Mouse (Mus musculus): Measurements from ENCODE around the gene Sumo3. TPM values are rescaled to one million over a fixed set of nuclear protein-coding genes. Genes with fewer than 3 reads are reported as not detected.

Sumo3 gene
- polyA plus RNA-seq, 1 experiment from 2014 or later: 348 TPM

DNA sequence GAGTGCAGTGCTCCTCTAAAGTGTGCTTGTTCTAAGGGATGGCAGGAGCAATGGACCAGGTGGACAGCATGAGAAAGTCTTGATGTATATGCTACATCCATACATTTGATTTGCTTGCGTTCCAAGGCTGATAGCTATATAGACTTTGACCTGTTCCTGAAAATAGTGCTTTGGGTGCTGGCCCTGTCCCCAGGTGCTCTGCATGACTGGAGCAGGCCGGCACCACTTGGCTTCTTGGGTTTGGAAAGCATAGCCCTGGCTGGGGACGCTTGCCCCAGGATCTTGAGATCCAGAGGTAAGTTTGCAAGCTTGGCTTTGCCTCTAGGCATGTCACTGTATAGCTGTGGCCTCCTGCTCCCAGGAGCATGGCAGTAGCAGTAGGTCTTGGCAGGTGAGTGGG is 19.3 kb upstream of the Sumo3 start:
- WGBS: 76% methylated on average over 3 of the region's 3 CpGs
- H3K4me3 ChIP-seq (ENCODE audit: low read length): no peak overlapping the region
- H3K9me3 ChIP-seq (ENCODE audit: control insufficient read depth, low read length): no peaks in the 10 kb centered on the region
- no peak overlapping the region for H3K4me2 ChIP-seq (ENCODE audit: low read depth, low read length)
- peaks cover 22% of the 10 kb centered on the region for H3K4me1 ChIP-seq (replicated peaks; ENCODE audit: control insufficient read depth, insufficient read depth, low read length)
- peaks cover 5% of the 10 kb centered on the region; the same call in 1 of the 2 replicates for H3K36me3 ChIP-seq (ENCODE audit: control insufficient read depth, insufficient read depth, low read length)
- no peaks in the 10 kb centered on the region for H3K27me3 ChIP-seq (ENCODE audit: control insufficient read depth, insufficient read depth, low read depth, low read length)
- no peak overlapping the region for H3K9ac ChIP-seq (ENCODE audit: low read length)
- ATAC-seq (ENCODE audit: low read depth): no peak
- no peak overlapping the region for H3K27ac ChIP-seq (ENCODE audit: low read length)

DNA sequence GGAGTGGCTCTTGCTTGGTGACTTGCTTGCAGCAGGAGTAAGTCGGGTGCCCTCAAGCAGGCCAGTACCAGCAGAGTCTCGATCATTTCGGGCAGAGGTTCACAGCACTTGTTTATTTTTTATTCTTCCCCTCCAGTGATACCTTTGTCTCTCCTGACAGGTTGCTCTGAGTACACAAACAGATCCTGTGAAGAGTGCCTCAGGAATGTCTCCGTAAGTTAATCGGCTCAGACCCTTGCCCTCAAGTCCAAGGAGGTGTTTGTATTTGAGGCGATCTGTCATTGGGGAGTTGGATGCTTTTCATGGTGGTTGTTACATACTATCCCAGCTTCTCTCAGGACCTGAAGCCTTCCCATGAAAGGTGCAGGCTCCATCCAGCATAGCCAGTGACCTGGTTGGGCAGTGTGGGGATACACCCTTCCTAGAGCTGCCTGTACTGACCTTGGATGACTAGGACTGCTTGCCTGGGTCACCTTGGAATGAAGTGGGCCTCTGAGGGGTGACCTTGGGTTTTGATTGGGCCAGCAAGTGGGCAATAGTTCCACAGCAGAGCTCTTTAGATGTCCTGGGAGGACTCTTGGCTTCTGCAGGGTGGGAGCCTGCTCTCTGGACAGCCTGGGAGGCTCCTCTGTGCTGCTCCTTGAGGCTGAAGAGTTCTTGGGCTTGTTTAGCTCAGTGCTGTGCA is 18.7 kb upstream of the Sumo3 start:
- Histone ChIP-seq H3K4me3 (ENCODE audit: low read length) (no peak overlapping the region), H3K4me1 (replicated peaks; ENCODE audit: control insufficient read depth, insufficient read depth, low read length) (peaks cover 21% of the 10 kb centered on the region), H3K9ac (ENCODE audit: low read length) (no peak overlapping the region), H3K9me3 (ENCODE audit: control insufficient read depth, low read length) (no peaks in the 10 kb centered on the region), H3K27ac (ENCODE audit: low read length) (no peak overlapping the region), H3K36me3 (ENCODE audit: control insufficient read depth, insufficient read depth, low read length) (peaks cover 5% of the 10 kb centered on the region; the same call in 1 of the 2 replicates), H3K27me3 (ENCODE audit: control insufficient read depth, insufficient read depth, low read depth, low read length) (no peaks in the 10 kb centered on the region), H3K4me2 (ENCODE audit: low read depth, low read length) (no peak overlapping the region)
- WGBS: 45% methylated on average over 6 of the region's 6 CpGs
- ATAC-seq (ENCODE audit: low read depth): no peak

DNA sequence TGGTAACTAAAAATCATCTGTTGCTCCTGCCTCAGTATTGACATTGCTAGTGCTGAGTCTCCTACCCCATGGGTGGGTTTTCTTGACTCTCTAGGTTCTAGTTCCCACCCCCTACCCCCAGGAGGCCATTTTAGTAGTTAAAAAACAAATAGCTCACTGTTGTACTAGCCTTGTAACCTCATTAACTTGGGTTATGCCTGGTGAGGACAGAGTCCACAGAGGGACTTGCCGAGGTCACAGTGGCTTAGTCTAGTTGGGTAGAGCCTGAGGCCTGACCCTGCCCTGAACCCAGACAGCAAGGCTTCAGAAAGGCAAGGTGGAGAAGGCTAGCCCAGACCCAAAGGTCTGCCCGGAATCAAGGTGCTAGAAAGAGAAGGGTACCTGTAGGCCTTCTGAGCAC is 17.9 kb upstream of the Sumo3 start:
- Histone ChIP-seq H3K36me3 (ENCODE audit: control insufficient read depth, insufficient read depth, low read length) (peaks cover 5% of the 10 kb centered on the region), H3K9me3 (ENCODE audit: control insufficient read depth, low read length) (no peaks in the 10 kb centered on the region), H3K9ac (ENCODE audit: low read length) (no peak overlapping the region), H3K27ac (ENCODE audit: low read length) (no peak overlapping the region), H3K4me3 (ENCODE audit: low read length) (no peak overlapping the region), H3K4me1 (replicated peaks; ENCODE audit: control insufficient read depth, insufficient read depth, low read length) (peaks cover 13% of the 10 kb centered on the region), H3K4me2 (ENCODE audit: low read depth, low read length) (no peak overlapping the region), H3K27me3 (ENCODE audit: control insufficient read depth, insufficient read depth, low read depth, low read length) (no peaks in the 10 kb centered on the region)
- no peak for ATAC-seq (ENCODE audit: low read depth)
- 84% methylated on average over 2 of the region's 2 CpGs for WGBS

DNA sequence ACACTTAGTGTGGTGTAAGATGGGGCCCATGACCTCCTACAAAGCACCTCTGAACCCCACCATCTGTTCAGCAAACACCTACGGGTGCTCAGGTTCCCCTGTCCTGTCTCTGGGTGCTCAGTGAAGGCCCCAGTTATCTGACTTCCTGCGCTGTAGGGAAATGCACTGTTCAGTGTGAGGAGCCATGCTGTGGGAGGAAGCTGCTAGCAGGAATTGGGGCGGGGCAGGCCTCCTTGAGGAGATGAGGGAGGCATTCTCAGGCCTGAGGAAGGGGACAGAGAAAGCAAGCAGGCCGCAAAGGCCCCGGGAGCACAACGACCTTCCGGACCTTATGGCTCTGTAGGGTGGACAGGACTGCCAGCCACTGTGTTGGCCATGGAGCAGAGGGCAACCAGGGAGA is 16.8 kb upstream of the Sumo3 start:
- H3K4me2 ChIP-seq (ENCODE audit: low read depth, low read length): no peak overlapping the region
- no peaks in the 10 kb centered on the region for H3K27me3 ChIP-seq (ENCODE audit: control insufficient read depth, insufficient read depth, low read depth, low read length)
- no peaks in the 10 kb centered on the region for H3K9me3 ChIP-seq (ENCODE audit: control insufficient read depth, low read length)
- no peak for ATAC-seq (ENCODE audit: low read depth)
- H3K4me3 ChIP-seq (ENCODE audit: low read length): no peak overlapping the region
- peaks cover 3% of the 10 kb centered on the region for H3K4me1 ChIP-seq (replicated peaks; ENCODE audit: control insufficient read depth, insufficient read depth, low read length)
- H3K36me3 ChIP-seq (ENCODE audit: control insufficient read depth, insufficient read depth, low read length): peaks cover 15% of the 10 kb centered on the region
- 69% methylated on average over 7 of the region's 7 CpGs for WGBS
- peak overlapping the region; percentile 18; the same call in 1 of the 2 replicates for H3K27ac ChIP-seq (ENCODE audit: low read length)
- H3K9ac ChIP-seq (ENCODE audit: low read length): no peak overlapping the region

DNA sequence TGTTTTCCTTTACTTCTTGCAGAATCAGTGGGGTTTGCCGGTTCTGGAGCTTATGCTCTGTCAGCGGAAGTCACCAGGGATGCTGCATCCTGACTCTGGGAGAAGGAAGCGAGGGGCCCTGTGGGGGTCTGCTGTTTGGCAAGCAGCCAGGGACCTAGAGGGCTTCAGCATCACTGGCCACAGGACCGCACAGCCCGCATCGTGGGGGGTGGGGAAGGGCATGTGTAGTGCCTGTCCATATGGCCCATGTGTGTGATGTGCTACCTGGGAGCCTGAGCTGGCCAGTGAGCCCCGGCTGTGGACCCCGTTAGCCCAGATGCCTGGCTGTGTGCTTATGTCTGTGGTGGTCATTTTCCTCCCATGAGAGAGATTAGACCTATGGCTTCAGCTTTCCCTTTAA is 16.1 kb upstream of the Sumo3 start:
- H3K4me3 ChIP-seq (ENCODE audit: low read length): no peak overlapping the region
- peaks cover 20% of the 10 kb centered on the region for H3K36me3 ChIP-seq (ENCODE audit: control insufficient read depth, insufficient read depth, low read length)
- no peak for ATAC-seq (ENCODE audit: low read depth)
- H3K27me3 ChIP-seq (ENCODE audit: control insufficient read depth, insufficient read depth, low read depth, low read length): no peaks in the 10 kb centered on the region
- H3K9me3 ChIP-seq (ENCODE audit: control insufficient read depth, low read length): no peaks in the 10 kb centered on the region
- 74% methylated on average over 8 of the region's 8 CpGs for WGBS
- H3K9ac ChIP-seq (ENCODE audit: low read length): no peak overlapping the region
- H3K4me2 ChIP-seq (ENCODE audit: low read depth, low read length): no peak overlapping the region
- H3K27ac ChIP-seq (ENCODE audit: low read length): no peak overlapping the region
- H3K4me1 ChIP-seq (replicated peaks; ENCODE audit: control insufficient read depth, insufficient read depth, low read length): peaks cover 3% of the 10 kb centered on the region; the same call in 1 of the 2 replicates

DNA sequence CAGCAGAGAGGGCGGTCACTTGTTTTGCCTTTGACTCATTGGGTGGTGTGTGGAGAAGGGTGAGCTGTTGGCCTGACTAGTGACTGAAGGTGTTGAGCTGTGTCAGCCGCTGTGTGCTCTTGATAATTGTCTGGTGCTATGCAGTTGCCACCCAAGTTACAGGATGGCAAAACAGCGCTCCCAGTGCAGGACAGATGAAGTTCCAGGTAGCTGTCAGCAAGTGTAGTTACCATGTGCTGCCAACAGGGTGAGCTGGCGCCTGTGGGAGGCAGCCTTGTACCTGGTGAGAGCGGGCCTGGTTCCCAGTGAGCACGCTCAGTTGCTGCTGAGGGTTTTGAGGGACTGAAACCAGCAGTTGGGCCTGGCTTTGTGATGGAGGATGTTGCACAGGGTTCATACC is 15.1 kb upstream of the Sumo3 start:
- Histone ChIP-seq H3K36me3 (ENCODE audit: control insufficient read depth, insufficient read depth, low read length) (peaks cover 26% of the 10 kb centered on the region), H3K4me2 (ENCODE audit: low read depth, low read length) (no peak overlapping the region), H3K9ac (ENCODE audit: low read length) (no peak overlapping the region), H3K9me3 (ENCODE audit: control insufficient read depth, low read length) (no peaks in the 10 kb centered on the region), H3K27me3 (ENCODE audit: control insufficient read depth, insufficient read depth, low read depth, low read length) (no peaks in the 10 kb centered on the region), H3K27ac (ENCODE audit: low read length) (no peak overlapping the region), H3K4me3 (ENCODE audit: low read length) (no peak overlapping the region), H3K4me1 (replicated peaks; ENCODE audit: control insufficient read depth, insufficient read depth, low read length) (peaks cover 3% of the 10 kb centered on the region; the same call in 1 of the 2 replicates)
- peak; percentile 61 for ATAC-seq (ENCODE audit: low read depth)
- WGBS: 41% methylated on average over 6 of the region's 6 CpGs

DNA sequence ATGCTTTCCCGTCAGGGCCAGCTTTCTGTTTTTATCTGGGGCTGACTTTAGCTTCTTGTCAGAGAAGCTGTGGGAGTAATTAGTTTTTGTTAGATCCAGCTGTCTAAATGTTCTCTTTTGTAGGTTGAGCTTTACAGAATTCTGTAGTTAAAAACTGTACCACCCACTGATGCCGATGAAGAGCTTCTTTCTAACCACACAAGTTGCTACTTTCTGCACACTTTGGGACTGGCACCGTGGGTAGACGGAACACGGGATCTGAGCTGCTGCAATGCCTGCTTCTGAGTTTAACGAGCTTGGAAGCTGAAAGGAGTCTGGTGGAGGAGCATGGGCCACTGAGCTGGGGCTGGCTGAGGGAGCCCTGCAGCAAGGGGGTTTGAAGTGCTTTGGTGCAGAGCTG is 14.4 kb upstream of the Sumo3 start:
- no peaks in the 10 kb centered on the region for H3K27me3 ChIP-seq (ENCODE audit: control insufficient read depth, insufficient read depth, low read depth, low read length)
- WGBS: 78% methylated on average over 6 of the region's 6 CpGs
- H3K4me1 ChIP-seq (replicated peaks; ENCODE audit: control insufficient read depth, insufficient read depth, low read length): peaks cover 3% of the 10 kb centered on the region; the same call in 1 of the 2 replicates
- ATAC-seq (ENCODE audit: low read depth): no peak
- no peaks in the 10 kb centered on the region for H3K9me3 ChIP-seq (ENCODE audit: control insufficient read depth, low read length)
- no peak overlapping the region for H3K27ac ChIP-seq (ENCODE audit: low read length)
- H3K9ac ChIP-seq (ENCODE audit: low read length): no peak overlapping the region
- no peak overlapping the region for H3K4me2 ChIP-seq (ENCODE audit: low read depth, low read length)
- no peak overlapping the region for H3K4me3 ChIP-seq (ENCODE audit: low read length)
- H3K36me3 ChIP-seq (ENCODE audit: control insufficient read depth, insufficient read depth, low read length): peaks cover 26% of the 10 kb centered on the region

DNA sequence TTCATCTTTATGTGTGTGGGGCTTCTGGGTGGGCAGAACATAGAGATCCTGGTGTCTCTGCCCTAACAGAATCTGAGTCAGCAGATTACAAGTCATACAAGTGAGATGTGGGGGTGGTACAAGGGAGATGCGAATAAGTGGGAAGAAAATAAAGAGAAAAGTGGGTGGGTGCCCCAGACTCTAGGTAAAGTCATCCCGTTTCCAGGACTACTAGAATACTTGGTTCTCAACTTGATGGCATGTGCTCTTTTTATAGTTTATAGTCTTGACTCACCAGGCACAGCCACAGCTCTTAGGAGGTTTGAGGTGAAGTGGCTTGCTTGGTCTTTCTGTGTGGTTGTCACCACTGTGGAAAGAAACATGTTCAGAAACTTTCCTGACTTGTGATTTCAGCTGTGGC is 9.8 kb upstream of the Sumo3 start:
- no peak for ATAC-seq (ENCODE audit: low read depth)
- WGBS: 78% methylated on average over 2 of the region's 2 CpGs
- no peaks in the 10 kb centered on the region for H3K4me1 ChIP-seq (replicated peaks; ENCODE audit: control insufficient read depth, insufficient read depth, low read length)

DNA sequence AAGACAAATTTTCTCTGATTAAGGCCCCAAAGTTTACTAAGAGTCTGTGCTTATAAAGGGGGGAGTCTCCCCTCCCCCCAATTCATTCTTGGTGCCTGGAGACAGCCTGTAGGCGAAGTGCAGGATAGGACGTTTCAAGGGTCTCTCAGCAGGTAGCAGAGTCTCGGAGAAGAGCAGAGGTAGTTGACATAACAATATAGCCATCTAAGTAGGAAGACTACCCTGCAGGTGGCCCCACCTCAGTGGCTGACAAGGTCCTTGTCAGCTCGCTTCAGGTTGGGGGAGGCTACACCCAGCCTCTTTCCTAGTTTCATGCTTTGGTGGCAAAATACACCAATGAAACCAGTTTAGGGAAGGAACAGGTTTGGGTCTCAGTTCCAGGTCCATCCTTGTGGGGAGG is 2.9 kb upstream of the Sumo3 start:
- Histone ChIP-seq H3K4me3 (ENCODE audit: low read length) (no peak overlapping the region), H3K4me2 (ENCODE audit: low read depth, low read length) (no peak overlapping the region), H3K27ac (ENCODE audit: low read length) (no peak overlapping the region), H3K9me3 (ENCODE audit: control insufficient read depth, low read length) (no peaks in the 10 kb centered on the region), H3K9ac (ENCODE audit: low read length) (no peak overlapping the region), H3K4me1 (replicated peaks; ENCODE audit: control insufficient read depth, insufficient read depth, low read length) (peaks cover 18% of the 10 kb centered on the region), H3K36me3 (ENCODE audit: control insufficient read depth, insufficient read depth, low read length) (peaks cover 4% of the 10 kb centered on the region; the same call in 1 of the 2 replicates), H3K27me3 (ENCODE audit: control insufficient read depth, insufficient read depth, low read depth, low read length) (no peaks in the 10 kb centered on the region)
- 73% methylated on average over 4 of the region's 4 CpGs for WGBS
- no peak for ATAC-seq (ENCODE audit: low read depth)

More for the DNA sequence above, 9.8 kb upstream of the Sumo3 start:
- no peak overlapping the region for H3K27ac ChIP-seq (ENCODE audit: low read length)
- H3K36me3 ChIP-seq (ENCODE audit: control insufficient read depth, insufficient read depth, low read length): peaks cover 32% of the 10 kb centered on the region
- no peaks in the 10 kb centered on the region for H3K9me3 ChIP-seq (ENCODE audit: control insufficient read depth, low read length)
- H3K9ac ChIP-seq (ENCODE audit: low read length): no peak overlapping the region
- H3K4me3 ChIP-seq (ENCODE audit: low read length): no peak overlapping the region
- no peak overlapping the region for H3K4me2 ChIP-seq (ENCODE audit: low read depth, low read length)
- no peaks in the 10 kb centered on the region for H3K27me3 ChIP-seq (ENCODE audit: control insufficient read depth, insufficient read depth, low read depth, low read length)
